Mouse (Mus musculus) embryo, embryonic 10.5 days (tissue): ENCODE measurements around the gene Nrp1.

ENCODE experiments used
- DNase-seq: peaks from one replicate; pipeline ENCODE4 v3.0.0-alpha.2; 2015; ENCODE audit warnings: low spot score

The Nrp1 gene

DNA sequence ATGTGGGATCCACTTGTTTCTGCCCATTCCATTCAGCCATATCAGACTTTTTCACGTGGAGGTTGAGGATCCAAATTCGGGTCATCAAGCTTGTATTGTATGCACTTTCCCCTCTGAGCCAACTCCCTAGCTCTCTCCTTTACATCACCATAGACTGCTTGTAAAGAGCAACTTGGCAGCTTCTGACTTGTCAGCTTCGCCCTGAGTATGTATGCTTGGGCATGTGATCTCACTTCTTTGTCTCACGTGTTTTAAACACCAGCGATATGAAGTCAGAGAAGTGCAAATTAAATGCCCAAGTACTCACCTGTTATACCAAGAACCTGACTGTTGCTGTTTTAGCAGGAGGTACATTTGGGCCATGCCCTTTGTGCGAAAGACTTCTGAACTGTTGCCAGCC lies 12.6 kb downstream of the Nrp1 start:
- DNase-seq: no peak

DNA sequence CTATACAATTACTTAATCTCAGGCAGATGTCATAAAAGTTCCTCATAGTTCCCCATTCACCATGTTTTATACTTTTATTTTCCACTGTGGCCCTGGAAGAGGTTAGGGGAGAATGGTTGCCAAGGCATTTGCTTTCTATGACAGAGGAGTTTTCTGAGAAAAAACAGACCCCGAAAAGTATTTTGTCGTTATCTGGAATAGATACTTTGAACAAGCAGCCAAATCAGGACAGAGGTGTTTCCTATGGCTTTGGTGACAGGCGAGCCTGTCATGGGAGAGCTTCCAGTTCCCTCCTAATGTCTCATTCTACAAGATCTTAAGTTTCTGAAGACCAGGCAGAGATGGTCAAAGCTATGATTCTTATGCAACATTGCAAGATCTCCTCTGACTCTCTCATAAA lies 13.4 kb downstream of the Nrp1 start:
- DNase-seq: no peak

DNA sequence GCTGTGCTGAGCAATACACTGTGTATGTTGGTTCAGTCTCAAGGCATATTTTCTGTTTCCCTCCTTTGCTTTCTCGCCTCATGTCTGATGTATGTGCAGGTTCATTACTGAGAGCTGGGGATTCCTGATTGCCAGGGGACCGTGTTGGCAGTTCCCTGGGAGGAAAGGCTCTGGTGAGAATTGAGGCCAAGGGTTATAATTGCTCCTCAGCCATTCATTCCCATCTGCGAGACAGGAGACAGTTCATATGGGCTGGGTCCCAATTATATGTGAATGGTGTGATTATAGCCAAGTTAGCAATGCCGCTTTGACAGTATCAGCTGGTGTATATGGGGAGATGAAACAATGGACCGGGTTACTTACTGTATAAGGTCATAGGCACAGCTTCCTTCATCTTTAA lies 14.3 kb downstream of the Nrp1 start:
- DNase-seq: no peak

DNA sequence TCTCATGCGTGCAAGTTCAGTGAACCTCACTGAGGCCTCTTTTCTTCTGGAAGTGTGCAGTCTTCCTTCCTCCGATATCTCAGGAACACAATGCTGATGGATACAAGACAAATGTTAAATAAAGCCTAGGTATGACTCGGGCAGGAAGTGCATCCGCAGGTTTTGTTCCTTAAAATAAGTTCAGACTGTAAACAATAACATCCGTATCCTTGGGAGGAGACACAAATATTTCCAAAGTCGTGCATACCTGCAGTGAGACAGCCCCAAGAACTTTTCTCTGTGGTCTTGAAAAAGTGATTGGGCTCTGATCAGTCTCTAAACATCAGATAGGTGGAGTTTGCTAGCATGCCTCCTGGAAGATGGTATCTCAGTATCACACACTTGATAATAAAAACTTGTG lies 15.0 kb downstream of the Nrp1 start:
- DNase-seq: no peak

DNA sequence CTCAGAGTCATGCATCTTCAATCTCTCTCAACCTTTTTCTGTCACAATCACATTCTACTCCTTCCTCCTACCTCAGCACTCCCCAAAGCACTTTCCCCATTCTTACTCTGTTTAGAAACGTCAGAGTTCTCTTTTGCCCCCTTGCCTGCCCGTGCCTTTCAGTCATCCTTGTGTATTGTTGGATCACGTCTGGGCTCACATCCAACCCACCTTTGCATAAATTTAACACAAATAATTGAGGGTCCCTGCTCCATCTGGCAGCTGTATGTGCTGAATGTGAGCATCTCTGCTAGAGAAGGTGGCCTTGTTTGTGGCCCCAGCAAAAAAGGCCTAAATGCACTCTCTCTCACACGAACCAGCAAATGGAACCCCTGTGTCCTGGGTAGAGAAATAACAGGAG lies 16.9 kb downstream of the Nrp1 start:
- DNase-seq: no peak

DNA sequence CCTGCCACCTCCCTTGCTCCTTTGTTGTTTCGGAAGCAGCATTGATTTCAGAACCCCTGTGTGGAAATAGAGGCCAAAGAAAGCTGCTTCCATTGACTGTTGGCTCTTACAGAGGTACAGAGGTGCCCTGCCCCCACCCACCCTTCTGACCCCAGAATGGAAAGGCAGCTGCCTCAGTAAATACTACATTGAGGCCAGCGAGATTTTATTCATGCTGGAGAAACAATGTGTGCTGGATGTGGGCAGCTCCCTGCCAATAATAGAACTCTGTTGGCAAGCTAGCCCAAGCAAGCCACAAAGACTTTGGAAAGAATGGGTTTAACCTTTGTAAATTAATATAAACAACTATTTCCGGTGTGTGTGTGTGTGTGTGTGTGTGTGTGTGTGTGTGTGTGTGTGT lies 24.8 kb downstream of the Nrp1 start:
- peak; percentile 50 for DNase-seq

DNA sequence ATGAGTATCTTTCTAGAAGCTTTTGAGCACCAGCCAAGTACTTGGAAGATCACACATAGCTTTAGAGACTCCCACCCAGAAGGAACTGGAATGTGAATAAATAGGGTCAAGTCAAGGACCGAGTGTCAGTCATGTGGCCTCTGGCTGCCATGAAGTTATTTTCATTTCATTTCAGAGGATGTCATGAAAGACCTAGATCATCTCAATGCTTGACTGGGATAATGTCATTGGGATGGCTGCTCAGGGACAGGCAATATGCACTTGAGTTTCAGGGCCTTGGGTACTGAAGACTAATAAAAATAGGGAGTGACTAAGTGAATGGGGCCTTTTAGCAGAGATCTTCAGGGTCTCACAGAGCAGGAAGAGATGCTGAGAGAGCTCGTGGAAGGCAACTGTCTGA lies 26.0 kb downstream of the Nrp1 start:
- no peak for DNase-seq

DNA sequence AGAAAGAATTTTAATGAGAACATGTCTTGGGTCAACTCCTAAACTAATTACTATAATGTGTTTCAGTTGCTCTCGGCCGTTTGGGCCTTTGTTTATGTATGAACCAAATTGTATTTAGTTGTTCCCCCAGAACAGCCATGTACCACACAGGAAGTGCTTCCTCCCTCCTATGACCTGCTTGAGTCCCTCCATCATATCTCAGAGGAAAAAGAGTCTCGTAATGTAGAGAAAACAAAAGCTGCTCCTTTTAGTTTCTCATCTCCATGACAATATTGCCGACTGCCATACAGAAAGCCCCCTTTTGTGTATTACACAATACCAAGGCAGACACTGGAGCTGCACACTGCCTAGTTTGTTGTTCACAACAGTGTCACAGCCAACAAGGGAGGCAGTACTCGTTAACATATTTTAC lies 26.5 kb downstream of the Nrp1 start:
- DNase-seq: peak; percentile 24

DNA sequence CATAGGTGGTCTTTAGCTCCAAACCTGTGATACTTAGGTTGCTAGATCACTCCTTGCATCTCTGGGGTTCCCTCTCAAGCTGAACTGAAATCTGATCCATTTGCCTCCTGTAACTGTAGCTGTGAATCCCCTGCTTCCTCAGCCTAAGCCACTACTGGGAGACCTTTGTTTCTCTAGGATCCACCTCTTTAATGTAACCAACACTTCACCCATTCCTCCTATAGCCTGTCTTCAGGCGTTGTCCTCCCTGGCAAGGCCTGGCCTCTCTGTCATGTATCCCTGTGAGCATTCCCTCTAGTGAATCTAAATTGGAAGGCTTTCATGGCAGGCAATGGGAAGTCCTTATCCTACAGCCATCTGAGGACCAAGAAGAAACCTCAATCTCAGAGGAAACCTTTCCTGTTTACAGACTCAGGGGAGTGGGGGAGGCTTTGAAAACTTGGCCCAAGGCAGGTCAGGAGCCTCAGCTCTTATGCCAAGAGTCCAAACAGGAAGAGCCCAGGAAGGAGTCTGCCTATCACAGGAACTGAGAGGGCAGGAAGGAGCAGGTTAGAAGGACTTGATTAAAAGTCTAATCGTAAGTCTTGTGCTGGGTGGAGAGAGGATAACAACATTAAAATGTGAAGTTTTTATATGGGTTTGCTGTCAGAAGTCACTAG lies 28.7 kb downstream of the Nrp1 start:
- no peak for DNase-seq

DNA sequence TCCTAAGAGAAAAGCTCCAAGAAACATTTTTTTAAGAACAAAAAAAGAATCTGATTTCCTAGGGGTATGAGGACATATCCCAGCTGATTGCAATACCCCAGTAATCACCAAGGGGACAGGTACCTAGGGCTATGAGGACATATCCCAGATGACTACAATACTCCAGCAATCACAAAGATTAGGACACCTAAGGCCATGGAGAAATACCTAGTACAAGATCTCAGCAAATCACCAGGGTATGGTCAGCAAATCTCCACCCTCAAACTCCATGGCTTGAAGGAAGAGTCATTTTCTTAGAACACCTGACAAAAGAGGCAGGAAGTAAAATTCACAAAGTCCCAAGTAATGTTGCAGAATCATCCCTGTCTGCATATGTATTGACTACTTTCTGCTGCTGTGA lies 32.4 kb downstream of the Nrp1 start:
- no peak for DNase-seq

DNA sequence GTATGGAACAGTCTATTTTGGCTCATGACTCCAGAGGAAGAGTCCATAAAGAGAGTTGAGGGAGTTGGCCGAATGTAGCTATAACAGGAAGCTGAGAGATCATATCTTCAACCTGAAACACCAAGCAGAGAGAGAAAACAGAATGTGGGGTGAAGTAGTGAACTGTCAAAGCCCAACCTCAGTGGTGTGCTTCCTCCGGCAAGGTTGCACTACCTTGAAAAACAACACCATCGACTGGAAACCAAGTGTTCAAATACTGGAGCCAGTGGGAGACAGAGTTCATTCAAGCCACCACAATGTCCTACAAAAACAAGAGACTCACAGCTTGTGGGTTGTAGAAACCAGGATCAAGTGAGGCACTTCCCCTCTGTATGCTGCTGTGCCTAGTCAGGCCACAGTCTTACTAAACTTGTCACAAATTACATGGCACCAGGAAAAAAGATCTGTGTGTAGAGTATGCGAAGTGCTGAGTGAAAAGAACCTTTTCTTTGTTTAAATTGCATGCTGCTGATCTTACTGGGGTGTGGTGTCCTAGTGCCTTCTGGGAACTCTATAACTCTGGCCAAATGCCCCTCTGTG lies 32.9 kb downstream of the Nrp1 start:
- no peak for DNase-seq

DNA sequence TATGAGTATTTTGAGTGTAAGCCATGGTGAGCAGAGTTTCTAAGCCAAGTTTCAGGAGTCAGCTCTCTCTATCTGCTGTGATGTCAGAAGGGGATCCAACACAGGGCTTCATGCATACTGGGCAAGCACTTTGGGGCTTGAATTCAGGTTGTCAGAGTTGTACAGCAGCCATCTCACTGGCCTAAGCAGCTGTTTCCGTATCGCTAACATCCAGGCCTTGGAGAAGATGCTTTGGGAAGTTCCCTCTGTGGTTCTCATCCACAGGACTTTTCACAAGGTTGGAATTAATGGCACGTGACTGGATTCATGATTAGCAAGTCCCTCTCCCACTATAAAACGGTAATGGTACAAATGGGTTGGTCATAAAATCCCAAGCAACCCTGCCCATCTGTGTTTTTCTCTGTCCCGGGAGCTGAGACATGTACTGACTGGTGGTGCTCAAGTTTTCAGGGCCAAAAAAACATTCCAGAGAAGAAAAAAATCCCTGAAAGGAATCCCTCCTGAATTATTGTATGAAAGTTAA lies 36.3 kb downstream of the Nrp1 start:
- DNase-seq: no peak

DNA sequence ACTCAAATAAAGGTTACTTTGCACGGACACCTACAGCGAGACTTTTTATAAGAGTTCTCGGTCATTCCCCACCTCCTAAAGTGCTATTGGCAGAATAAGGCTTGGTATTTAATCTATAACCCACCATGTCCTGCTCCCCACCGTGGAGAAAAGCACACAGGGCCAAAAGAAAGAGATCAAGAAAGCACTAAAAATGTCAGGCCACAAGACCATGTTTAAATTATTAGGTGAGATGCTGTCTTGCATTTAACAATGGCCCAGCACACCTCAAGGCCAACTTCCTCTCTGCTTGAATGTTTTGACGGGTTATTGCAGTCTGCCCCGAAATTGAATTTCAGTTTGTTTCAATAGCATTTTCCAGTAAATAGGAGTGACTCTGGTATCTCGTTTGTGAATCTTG lies 38.6 kb downstream of the Nrp1 start:
- peak; percentile 25 for DNase-seq

DNA sequence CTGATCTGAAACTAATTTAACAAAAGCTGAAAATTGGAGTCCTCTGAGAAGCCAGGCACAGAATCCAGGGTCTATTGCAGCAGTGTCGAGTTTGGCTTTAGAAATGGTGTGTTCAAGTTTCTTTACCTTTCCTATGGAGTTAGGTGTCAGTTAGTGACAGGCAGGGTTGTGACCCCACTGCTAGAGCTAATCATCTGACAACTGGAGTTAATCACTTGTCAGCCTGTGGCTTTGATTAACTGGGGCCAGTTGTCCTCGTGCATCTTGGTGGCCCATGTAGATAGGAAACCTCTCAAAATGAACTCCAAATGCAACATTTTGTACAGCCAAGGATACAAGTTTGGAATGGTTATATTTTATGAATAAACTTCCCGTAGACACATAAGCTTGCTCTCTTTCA lies 39.0 kb downstream of the Nrp1 start:
- peak; percentile 57 for DNase-seq

DNA sequence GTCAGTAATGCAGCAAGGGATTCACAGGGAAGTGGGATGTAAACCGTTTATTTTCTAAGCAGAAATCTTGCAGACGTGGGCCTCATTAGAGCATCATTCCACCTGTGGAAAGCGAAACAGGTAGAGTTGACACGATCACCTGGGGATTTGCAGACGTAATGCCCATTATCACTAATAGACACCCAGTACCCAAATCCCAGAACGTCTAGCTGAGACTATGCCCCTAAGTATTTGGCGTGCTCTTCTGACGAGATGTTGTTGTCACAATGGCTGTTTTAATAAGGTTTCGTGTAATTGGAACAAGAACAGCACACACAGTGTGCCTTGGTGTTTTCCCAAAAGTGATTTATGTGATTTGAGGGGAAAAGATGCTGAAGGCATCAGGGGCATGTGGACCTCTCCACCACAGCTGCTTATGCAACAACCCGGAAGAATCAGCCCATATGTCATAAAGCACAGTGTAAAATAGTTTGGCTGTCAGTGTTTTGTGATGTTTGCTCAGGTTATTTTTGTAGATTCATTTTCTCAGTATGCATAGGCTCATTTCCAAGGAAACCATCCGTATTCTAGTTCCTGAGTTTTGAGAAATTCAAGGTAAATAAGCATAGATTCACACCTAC lies 40.2 kb downstream of the Nrp1 start:
- no peak for DNase-seq

DNA sequence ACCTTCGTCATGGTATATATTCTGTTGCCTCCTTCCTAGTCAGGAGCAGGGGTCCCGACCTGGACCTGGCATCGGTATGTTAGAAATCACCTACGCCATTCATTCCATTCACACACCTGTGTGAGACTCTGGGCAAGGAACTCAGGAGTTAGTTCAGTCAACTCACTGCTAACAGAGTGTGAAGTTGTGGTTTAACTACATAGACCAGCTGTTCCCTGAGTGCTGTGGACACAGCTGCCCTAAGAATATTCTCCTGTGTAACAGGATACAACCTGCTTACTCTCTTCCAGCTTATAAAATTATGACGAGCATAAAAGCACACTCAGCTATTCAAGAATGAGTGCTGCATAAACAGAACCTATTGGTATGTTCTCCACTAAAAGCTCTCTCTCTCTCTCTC lies 41.9 kb downstream of the Nrp1 start:
- DNase-seq: no peak

DNA sequence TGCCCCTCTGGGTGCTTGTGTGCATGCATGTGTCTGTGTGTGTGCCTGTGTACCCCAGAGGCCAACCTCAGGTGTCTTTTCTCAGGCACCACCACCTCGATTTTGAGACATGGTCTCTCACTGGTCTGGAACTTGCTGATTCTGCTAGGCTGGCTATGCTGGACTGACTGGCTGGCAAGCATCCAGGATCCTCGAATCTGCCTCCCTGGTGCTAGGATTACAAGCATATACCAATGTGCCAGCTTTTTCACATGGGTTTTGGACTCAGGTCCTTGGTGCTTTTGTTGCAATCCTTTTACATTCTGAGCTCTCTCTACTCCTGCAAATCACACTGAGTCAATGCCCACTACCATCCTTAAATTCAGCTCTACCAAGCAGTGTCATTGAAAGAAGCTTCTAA lies 46.5 kb downstream of the Nrp1 start:
- DNase-seq: no peak

DNA sequence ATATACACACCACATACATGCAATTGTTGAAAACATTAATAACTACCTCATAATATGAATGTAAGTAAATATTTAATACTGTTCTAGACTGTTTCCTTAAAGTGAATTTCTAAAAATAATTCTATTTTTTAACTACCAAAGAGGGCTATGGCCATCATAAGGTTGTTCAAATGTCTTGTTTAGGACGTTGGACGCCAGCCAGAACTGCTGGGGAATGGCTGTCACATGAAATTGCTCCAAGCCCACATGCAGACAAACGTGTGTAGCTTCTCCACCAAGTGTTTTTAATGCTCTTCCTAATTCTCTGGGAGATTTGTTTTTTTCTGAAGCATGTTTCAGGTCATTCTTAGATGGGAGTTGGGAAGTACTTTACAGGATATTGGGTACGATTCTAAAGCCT lies 55.0 kb downstream of the Nrp1 start:
- DNase-seq: no peak

DNA sequence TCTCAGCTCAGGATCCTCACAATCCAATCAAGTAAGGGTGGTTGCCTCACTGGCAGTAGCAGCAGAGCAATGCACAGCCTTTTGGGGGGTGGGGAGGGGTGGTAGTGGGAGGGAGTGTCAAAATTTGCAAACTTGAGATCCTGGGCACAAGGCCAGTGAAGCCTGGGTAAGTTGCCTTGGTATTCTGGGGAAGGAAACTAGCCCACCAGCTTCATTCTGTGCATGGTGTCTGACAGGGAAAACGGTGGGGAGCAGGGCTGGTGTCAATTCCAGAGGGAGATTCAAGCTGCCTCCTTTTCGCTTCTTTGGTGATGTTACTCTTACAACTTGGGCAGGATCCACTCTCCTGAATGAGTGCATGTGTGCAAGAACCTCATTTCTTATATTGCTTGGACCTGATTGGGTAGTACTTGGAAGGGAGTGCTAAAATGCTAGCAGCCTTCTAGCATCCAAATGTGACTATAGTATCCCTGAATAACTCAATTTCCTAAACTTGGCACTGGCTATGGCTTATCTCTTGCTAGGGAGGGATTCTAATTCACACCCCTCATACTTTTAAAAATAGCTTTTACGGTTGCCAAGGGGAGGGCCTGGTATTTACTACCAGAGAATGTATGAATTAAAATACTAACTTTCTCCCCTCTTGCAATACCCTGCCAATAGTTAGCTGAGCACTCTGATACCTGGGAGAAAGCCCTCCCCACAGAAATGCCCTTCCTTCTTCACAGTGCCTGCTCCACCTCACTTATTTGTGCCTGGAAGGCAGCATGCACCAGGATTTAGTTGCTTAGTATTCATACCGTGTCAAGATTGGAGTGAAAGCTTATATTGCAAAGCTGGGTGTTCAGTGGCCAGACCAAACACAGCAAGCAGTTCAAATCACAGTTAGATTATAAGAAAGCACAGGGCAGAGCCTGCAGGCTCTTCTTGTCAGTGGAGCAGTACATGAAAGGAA lies 57.6 kb downstream of the Nrp1 start:
- no peak for DNase-seq

DNA sequence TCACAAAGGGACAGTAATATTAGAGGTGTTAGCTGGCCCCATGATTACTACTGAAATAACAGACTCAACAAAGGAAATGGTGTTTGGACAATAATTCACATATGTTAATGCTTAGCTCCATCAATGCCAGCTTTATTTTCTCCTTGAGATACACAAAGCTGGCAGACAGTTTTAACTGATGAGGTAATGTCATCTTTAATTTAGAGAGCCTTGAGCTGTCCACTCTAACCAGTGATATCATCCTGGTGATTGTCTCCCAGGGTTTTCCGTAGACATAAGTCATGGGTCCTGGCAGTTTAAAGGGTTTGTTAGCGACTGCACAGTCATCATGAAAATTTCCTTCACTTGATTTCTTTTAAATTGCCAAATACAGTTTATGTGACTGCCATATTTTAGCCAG lies 58.5 kb downstream of the Nrp1 start:
- DNase-seq: peak; percentile 44

DNA sequence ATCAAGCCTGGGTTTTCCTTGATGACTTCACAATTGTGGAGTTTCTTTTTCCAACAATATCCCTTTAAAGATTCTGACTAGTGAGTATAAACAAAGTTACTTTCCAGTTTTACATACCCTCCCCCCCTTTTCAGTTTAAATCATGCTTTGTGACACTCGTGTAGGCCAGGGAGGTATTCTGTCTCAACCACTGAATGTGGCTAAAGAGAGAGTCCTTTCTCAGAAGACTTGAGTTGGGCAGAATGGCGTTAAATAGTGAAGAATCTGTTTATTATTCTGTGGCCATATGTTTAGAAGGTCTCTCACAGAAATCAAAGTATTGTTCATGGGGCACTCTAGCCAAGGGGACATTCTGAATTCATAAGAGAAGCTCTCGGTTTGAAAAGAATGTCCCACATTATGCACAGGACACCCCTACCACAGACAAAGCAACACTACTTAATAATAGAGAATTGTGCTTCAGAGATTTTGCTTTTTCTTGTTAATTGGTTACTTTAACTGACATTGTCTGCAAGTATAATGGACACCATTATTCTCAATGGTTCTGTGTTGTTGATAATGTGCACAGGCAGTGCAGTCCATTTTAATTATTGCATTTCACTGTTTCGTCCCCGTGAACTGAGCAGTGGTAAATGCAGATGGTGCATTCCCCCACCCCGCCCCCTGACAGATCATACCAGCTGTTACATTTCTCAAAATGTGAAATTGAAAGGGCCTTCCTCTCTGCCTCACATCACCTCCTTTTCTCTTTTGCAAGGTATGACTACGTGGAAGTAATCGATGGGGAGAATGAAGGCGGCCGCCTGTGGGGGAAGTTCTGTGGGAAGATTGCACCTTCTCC lies 59.8 kb downstream of the Nrp1 start:
- DNase-seq: peak; percentile 36

DNA sequence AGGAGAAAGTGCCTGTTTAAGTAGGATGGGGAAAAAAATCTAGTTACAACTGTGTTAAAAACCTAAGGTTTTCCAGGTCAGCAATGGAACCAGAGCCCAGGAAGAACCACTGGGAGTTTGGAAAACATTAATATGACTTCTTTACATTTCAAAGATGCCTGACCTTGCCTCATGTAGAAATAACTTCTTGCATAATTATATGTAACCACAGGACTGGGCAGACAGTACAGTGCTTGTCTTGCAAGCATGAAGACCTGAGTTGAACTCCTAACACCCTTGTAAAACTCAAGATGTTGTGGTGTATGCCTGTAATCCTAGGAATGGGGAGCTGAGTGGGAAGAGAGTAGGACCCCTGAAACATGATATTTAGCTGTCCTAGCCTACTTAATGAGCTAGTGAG lies 61.6 kb downstream of the Nrp1 start:
- no peak for DNase-seq
